Mouse (Mus musculus) hindbrain, embryonic 11.5 days (tissue): Measurements from ENCODE around the gene Gcgr. TPM values are rescaled to one million over a fixed set of nuclear protein-coding genes. Genes with fewer than 3 reads are reported as not detected.
A peak's percentile ranks its signal among the peaks of the same experiment; 100 is the strongest.
"Not testable (repeated sequence)": the region's sequence is repeated elsewhere in the genome, so short reads cannot be mapped to it uniquely, and the experiment has no call there.

ENCODE experiments used
- ATAC-seq: fragments of 200-750 bp; cut with Nextera tagmentation; 2 replicates; pipeline ENCODE4 v1.8.0; 2017; ENCODE audit warnings: mild to moderate bottlenecking, moderate TSS enrichment, moderate library complexity; ENCODE audit not compliant: low FRiP score
- DNase-seq: peaks from one replicate; pipeline ENCODE4 v3.0.0-alpha.2; 2015; ENCODE audit warnings: low spot score
- H3K27ac ChIP-seq: fragments of 300-500 bp; sonication (generic); 2 replicates; pipeline ENCODE4 v1.5.1; 2014; ENCODE audit warnings: mild to moderate bottlenecking, low read depth, low read length
- H3K27me3 ChIP-seq: fragments of 300-500 bp; sonication (generic); 2 replicates; pipeline ENCODE4 v1.6.1; 2014; ENCODE audit warnings: mild to moderate bottlenecking, low read length, moderate library complexity, mixed read lengths; ENCODE audit not compliant: control insufficient read depth, insufficient read depth
- H3K36me3 ChIP-seq: fragments of 300-500 bp; sonication (generic); 2 replicates; pipeline ENCODE4 v1.6.1; 2014; ENCODE audit warnings: mild to moderate bottlenecking, low read length, moderate library complexity, mixed read lengths; ENCODE audit not compliant: control insufficient read depth, insufficient read depth
- H3K4me1 ChIP-seq: fragments of 300-500 bp; sonication (generic); replicated peaks from 2 replicates; pipeline ENCODE4 v1.6.1; 2014; ENCODE audit warnings: low read length, mixed read lengths; ENCODE audit not compliant: control insufficient read depth, insufficient read depth
- H3K4me2 ChIP-seq: fragments of 300-500 bp; sonication (generic); replicated peaks from 2 replicates; pipeline ENCODE4 v1.6.1; 2014; ENCODE audit warnings: mild to moderate bottlenecking, low read depth, low read length
- H3K4me3 ChIP-seq: fragments of 300-500 bp; sonication (generic); 2 replicates; pipeline ENCODE4 v1.5.1; 2014; ENCODE audit warnings: low read depth, low read length
- H3K9ac ChIP-seq: fragments of 300-500 bp; sonication (generic); 2 replicates; pipeline ENCODE4 v1.6.1; 2014; ENCODE audit warnings: low read depth, low read length
- H3K9me3 ChIP-seq: fragments of 300-500 bp; sonication (generic); 2 replicates; pipeline ENCODE4 v1.6.1; 2016; ENCODE audit warnings: low read length; ENCODE audit not compliant: control insufficient read depth
- WGBS: fragments of 180-500 bp; shearing (Covaris S2); extraction: QIAGEN DNeasy Blood & Tissue Kit; methylation state at CpG from one replicate; pipeline ENCODE4 v1.1.7; 2014; 5-methylcytosine and 5-hydroxymethylcytosine counted together
- polyA plus RNA-seq: library from polyadenylated mRNA; unstranded; fragments of >200 nt; fragmentation: Nextera tagmentation; extraction: Ambion mirVana; gene quantifications from 2 replicates; pipeline ENCODE4 v1.2.1, GENCODE M21; 2014

The Gcgr gene
- polyA plus RNA-seq, 1 experiment from 2014 or later: 0.56 TPM

DNA sequence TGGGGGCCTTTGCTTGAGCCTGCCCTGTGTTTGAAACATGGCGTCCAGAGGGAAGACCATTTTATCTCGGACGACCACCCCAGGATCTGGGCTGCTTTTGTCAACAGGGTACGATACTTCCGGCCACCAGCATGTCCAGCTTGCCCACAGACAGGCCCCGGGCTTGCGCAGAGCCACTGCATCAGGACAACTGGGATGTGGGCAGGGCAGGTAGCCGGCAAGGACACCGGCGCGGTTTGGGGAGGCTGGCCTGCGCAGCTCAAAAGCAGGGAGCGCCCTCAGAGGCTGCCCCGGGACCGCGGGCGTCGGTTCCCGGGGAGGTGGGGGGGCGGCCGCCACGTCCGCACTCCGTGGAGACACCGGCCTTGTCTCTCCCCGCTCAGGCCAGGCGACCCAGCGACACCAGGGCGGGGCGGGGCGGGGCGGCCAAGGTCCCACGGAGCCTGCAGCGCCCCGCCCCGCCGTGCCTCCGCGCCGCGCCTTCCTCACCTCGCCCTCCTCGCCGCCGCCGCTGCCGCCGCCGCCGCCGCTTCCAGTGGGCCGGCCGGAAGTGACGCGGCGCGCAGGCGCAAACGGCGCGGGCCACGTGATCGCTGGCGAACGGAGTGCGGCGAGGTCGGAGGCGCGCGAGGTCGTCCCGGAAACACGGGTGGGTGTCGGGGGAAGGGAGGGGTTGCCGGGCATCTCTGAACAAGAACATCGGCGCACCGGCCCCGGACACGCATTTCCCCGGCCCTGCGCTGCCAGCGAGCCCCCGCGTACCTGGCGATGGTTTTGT, 18.9 kb downstream of the Gcgr start, which contains the start of gene Mcrip1:
Gene Mcrip1, minus strand, starts transcription at position 560 of the 778 bp plus-strand sequence.
- H3K36me3 ChIP-seq: 0 out of 2 replicates have a peak, but pooled peaks cover 1% of the 10 kb centered on the region
- peak within 1 kb of the TSS; percentile 99 for H3K4me3 ChIP-seq
- H3K9me3 ChIP-seq: no peaks in the 10 kb centered on the region
- peak within 1 kb of the TSS; percentile 59 for H3K4me2 ChIP-seq
- H3K4me1 ChIP-seq: peaks cover 10% of the 10 kb centered on the region
- DNase-seq (peak; percentile 95), ATAC-seq (peak; percentile 85)
- WGBS: under 1% methylated on average over 53 of the region's 87 CpGs
- no peaks in the 10 kb centered on the region for H3K27me3 ChIP-seq
- peak within 1 kb of the TSS; percentile 96 for H3K9ac ChIP-seq
- H3K27ac ChIP-seq: peak within 1 kb of the TSS; percentile 77

DNA sequence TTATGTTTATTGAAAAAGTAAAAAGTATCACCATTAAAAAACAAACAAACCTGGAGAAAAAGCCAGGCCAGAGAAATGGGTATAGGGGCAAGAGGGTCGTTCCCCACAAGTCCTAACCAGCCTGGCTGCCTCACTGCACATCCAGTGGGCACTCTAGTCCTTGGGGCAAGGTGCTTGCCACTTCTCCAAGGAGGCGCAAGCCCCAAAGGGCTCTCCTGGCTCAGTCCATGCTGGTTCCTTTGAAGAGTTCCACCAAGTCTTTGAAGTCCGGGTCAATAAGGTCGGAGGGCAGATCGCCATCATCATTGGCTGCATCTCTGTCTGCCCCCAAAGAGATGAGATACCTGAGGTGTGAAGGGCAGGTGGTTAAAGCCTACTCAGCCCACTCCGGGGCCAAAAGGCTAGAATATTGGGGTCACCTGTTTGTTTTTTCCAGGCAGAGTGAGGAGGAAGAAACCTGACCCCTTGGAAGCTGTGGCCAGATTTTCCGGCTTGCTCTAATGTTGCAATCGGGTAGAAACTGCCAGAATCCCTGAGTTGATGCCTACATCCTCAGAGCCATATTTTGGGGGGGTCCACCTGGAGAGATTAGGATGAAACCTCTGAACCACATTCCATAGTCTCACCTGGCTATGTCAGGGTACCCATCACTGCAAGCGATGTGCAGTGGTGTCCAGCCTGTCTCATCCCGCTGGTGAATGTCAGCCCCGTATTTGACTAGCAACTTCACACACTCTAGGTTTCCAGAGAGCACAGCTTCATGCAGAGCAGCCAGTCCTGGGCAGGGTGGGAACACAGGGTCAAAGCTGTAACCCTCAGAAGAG, 19.7 kb downstream of the Gcgr start:
- ATAC-seq (peak; percentile 21; the same call in 1 of the 2 replicates), DNase-seq (no peak)
- H3K4me2 ChIP-seq: peak overlapping the region; percentile 59
- H3K27me3 ChIP-seq: no peaks in the 10 kb centered on the region
- 72% methylated on average over 11 of the region's 11 CpGs for WGBS
- peak overlapping the region; percentile 96 for H3K9ac ChIP-seq
- H3K27ac ChIP-seq: peak overlapping the region; percentile 59
- peaks cover 10% of the 10 kb centered on the region for H3K4me1 ChIP-seq
- no peaks in the 10 kb centered on the region for H3K36me3 ChIP-seq
- peak overlapping the region; percentile 99 for H3K4me3 ChIP-seq
- H3K9me3 ChIP-seq: no peaks in the 10 kb centered on the region

DNA sequence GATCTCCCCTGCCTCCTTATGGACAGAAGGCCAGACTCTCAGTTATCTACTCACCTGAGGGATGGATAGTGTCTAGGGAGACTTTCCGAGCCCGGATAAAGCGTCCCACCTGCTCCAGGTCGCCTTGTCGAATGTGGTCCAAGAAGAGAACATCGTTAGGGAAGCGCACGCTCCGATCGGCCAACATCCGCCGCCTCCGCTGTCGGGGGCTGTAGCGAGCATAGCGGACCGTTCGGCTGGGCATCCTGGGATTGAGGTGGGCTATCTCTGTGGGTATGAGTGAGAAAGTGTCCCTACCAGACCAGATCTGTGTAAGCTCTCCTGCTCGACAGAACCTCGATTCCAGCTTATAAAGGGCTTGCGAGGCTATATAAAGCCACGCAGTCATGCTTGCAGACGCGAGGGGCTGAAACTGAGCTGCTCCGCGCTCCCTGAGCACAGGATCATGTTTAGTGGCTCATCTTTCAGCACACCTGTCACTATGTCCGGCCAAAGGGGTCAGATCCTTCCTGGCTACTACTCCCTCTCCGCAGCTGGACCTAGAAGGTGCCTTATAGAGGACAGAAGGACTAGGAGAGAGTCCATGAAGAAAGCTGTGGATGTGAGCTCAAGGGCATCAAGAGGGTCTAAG, 20.4 kb downstream of the Gcgr start, which contains the start of gene Ppp1r27:
Gene Ppp1r27, minus strand, starts transcription at position 323 of the 631 bp plus-strand sequence.
- DNase-seq: no peak
- Histone ChIP-seq H3K27ac (peak within 1 kb of the TSS; percentile 59), H3K9ac (peak within 1 kb of the TSS; percentile 96)

DNA sequence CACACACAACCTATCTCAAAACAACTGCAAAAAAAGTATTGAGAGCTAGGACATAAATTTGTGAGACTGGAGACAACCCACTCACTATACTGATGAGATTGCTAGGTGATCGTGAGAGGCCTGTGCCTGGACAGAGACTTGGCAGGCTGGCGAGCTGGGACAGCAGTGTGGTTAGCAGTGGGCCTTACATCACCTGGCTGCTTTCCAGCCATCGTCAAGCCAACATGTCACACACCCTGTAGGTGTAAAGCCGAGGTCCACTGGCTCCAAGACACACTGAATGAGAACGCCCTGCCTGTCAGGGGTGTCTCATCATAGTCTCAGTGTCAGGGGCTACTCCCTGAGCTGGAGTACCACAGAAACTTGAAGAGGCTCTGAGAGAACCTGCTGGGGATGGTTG, 22.2 kb downstream of the Gcgr start:
- DNase-seq: no peak

More for the DNA sequence above, 20.4 kb downstream of the Gcgr start, which contains the start of gene Ppp1r27:
- Histone ChIP-seq H3K36me3 (no peaks in the 10 kb centered on the region), H3K4me2 (peak within 1 kb of the TSS; percentile 59), H3K4me1 (peaks cover 10% of the 10 kb centered on the region), H3K27me3 (no peaks in the 10 kb centered on the region), H3K4me3 (peak within 1 kb of the TSS; percentile 99), H3K9me3 (no peaks in the 10 kb centered on the region)
- no peak for ATAC-seq
- WGBS: 92% methylated on average over 28 of the region's 28 CpGs

DNA sequence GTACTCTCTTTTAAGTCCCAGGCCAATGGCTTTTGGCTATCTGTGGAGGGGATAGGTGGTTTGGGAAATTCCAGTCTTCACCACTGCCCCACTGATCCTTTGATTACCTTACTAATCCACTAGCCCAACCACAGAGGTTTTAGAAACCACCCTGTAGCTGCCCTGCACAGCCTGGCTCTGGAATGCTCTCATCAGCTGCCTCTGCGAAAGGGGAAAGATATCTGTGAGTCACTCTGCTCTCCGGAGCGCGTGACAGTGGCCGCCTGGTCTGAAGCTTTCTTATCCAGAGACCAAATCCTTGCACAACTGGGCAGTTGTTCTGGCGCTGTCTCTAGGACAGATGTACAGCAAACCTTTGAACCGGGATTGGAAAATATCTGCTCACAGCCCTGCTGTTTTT, 24.3 kb downstream of the Gcgr start:
- Histone ChIP-seq H3K27me3 (no peaks in the 10 kb centered on the region), H3K9ac (no peak overlapping the region), H3K4me3 (no peak overlapping the region), H3K36me3 (no peaks in the 10 kb centered on the region; the same call in 1 of the 2 replicates), H3K27ac (no peak overlapping the region), H3K4me2 (no peak overlapping the region), H3K9me3 (no peaks in the 10 kb centered on the region), H3K4me1 (peaks cover 3% of the 10 kb centered on the region)
- no peak for DNase-seq
- WGBS: 90% methylated on average over 7 of the region's 7 CpGs
- ATAC-seq: no peak

More for the DNA sequence above, 22.2 kb downstream of the Gcgr start:
- no peak overlapping the region for H3K27ac ChIP-seq
- no peak for ATAC-seq
- WGBS: 75% methylated on average over 5 of the region's 5 CpGs
- H3K36me3 ChIP-seq: no peaks in the 10 kb centered on the region
- H3K9me3 ChIP-seq: no peaks in the 10 kb centered on the region
- H3K4me2 ChIP-seq: no peak overlapping the region
- H3K9ac ChIP-seq: no peak overlapping the region
- peaks cover 10% of the 10 kb centered on the region for H3K4me1 ChIP-seq
- no peak overlapping the region for H3K4me3 ChIP-seq
- no peaks in the 10 kb centered on the region for H3K27me3 ChIP-seq

DNA sequence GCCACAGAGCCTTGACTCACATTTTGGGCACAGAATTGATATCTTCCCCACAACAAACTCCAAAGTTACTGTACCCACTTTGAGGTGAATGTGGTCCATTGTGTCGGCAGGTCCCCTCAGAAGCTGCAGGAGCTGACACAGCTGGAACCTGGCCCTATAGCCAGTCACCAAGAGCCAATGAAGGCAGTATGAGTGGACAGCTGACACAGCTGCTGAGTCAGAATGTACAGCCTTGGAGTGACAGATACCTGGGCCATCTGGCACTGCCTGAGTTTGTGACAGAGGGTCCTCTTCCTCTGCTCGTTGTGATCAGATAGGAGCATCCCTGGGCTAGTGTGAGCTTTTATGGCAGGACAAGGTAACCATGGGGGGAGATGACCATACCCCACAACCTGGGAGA, 24.8 kb downstream of the Gcgr start:
- Histone ChIP-seq H3K9ac (no peak overlapping the region), H3K27ac (no peak overlapping the region), H3K4me3 (no peak overlapping the region), H3K4me2 (no peak overlapping the region), H3K4me1 (no peaks in the 10 kb centered on the region), H3K27me3 (no peaks in the 10 kb centered on the region), H3K9me3 (no peaks in the 10 kb centered on the region), H3K36me3 (peaks cover 4% of the 10 kb centered on the region; the same call in 1 of the 2 replicates)
- DNase-seq (no peak), ATAC-seq (no peak)
- 85% methylated on average over 2 of the region's 2 CpGs for WGBS

DNA sequence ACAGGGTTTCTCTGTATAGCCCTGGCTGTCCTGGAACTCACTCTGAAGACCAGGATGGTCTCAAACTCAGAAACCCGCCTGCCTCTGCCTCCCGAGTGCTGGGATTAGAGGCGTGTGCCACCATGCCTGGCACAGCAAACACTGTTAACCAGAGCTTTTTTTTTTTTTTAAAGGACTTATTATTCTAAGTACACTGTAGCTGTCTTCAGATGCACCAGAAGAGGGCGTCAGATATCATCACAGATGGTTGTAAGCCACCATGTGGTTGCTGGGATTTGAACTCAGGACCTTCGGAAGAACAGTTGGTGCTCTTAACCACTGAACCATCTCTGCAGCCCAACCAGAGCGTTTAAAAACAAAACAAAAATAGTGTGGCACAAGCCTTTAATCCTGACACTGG, 28.3 kb downstream of the Gcgr start:
- H3K4me1 ChIP-seq, H3K9me3 ChIP-seq, H3K27ac ChIP-seq, H3K4me2 ChIP-seq, H3K27me3 ChIP-seq, H3K9ac ChIP-seq, ATAC-seq, H3K4me3 ChIP-seq, DNase-seq: not testable (repeated sequence)
- peaks cover 22% of the 10 kb centered on the region for H3K36me3 ChIP-seq
- WGBS: 90% methylated on average over 6 of the region's 6 CpGs

DNA sequence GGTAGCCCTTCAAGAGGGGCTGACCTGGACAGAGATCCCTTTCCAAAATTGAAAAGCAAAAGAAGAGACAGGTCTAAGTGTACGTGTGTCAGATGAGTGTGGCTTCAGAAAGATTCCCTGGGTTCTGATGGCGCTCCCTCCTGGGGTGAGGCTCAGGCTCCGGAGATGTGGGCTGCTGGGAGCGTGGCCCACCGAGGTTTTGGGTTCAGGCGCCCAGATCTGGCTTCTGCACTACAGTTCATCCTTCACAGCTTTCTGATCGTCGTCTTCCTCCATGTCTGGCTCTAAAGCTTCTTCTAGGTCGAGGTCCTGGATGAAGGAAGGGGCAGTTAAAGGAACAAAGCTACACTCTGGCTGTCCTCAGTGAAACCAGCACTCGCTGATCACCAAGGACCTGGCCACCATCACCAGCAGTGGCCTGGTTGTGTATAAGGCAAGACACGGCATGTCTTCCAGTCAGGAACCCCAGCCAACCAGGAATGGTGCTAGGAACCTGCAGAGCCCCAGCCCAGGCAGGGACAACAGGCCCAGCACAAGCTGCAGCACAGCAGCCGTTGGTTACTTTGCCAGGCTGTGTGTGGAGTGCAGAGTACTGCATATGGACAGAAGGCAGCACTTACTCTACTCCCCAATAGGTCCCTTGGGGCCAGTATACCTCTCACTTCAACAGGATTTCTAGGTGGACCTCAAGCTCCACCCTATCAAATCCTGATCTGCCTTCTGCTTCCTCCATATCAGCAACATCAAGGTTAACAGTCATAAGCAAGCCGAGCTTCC, 30.6 kb downstream of the Gcgr start:
- no peaks in the 10 kb centered on the region for H3K27me3 ChIP-seq
- H3K9ac ChIP-seq: no peak overlapping the region
- no peak overlapping the region for H3K27ac ChIP-seq
- no peaks in the 10 kb centered on the region for H3K9me3 ChIP-seq
- peaks cover 30% of the 10 kb centered on the region for H3K36me3 ChIP-seq
- no peak overlapping the region for H3K4me2 ChIP-seq
- 94% methylated on average over 13 of the region's 13 CpGs for WGBS
- no peak for ATAC-seq
- no peaks in the 10 kb centered on the region for H3K4me1 ChIP-seq
- no peak for DNase-seq
- no peak overlapping the region for H3K4me3 ChIP-seq
